22 mouse cellular contexts compared by ENCODE assay signal in the genomic region with DNA sequence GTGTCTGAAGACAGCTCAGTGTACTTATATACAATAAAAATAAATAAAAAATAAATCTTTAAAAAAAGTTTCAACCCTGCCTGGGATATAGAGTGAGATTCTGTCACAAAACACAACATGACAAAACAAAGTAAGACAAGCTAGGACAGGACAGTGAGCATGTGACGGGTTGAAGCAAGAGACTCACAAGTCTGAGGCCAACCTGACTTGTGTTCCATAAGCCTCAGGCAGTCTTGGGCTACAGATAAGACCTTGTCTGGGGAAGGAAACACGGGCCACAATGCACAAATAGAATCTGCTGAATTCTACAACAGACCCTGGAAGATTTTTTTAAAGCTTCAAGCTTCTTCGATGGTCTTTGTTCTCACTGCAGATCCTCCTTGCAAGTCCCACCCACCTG. TPM values are rescaled to one million over a fixed set of nuclear protein-coding genes. Genes with fewer than 3 reads are reported as not detected.
DNase-seq lines count a peak whose midpoint lies in the region; ATAC-seq and TF ChIP-seq lines count a peak whose summit lies in the region.
"Had no signal": no experiment of that assay in that cellular context is flagged by ENCODE, and none has a peak within 500 bp of the region (broad histone marks: within the 10 kb centered on the region; RNA-seq: fewer than 3 reads in every experiment).

No protein-coding gene starts in this region.

- no peak for TF ChIP-seq EP300 in stomach, postnatal 0 days (optimal IDR thresholded peaks at IDR 0.05)

- H3K9me3 ChIP-seq in embryonic facial prominence, embryonic 14.5 days (ENCODE audit: control insufficient read depth, low read length): no peaks in the 10 kb centered on the region
- H3K9me3 ChIP-seq in embryonic facial prominence, embryonic 10.5 days: no peaks in the 10 kb centered on the region
- H3K9me3 ChIP-seq in stomach, embryonic 16.5 days (replicated peaks; ENCODE audit: control insufficient read depth, low read length): no peaks in the 10 kb centered on the region
- no peaks in the 10 kb centered on the region for H3K9me3 ChIP-seq in stomach, postnatal 0 days (ENCODE audit: control insufficient read depth, low read length)
- H3K9me3 ChIP-seq in midbrain, postnatal 0 days (ENCODE audit: low read length): no peaks in the 10 kb centered on the region
- H3K9me3 ChIP-seq: G1E had no signal

- H3K36me3 ChIP-seq in embryonic facial prominence, embryonic 14.5 days (ENCODE audit: control insufficient read depth, insufficient read depth, low read length): peaks cover 76% of the 10 kb centered on the region
- H3K36me3 ChIP-seq in embryonic facial prominence, embryonic 10.5 days (replicated peaks): peaks cover 91% of the 10 kb centered on the region
- H3K36me3 ChIP-seq in stomach, embryonic 16.5 days (ENCODE audit: control insufficient read depth, insufficient read depth, low read length): peaks cover 37% of the 10 kb centered on the region
- H3K36me3 ChIP-seq in stomach, postnatal 0 days (ENCODE audit: control insufficient read depth, insufficient read depth, low read length): peaks cover 19% of the 10 kb centered on the region
- peaks cover 48% of the 10 kb centered on the region for H3K36me3 ChIP-seq in midbrain, postnatal 0 days (ENCODE audit: insufficient read depth, low read length)

- peak; percentile 20 for DNase-seq in embryonic facial prominence, embryonic 14.5 days (ENCODE audit: low spot score)
- DNase-seq in embryonic facial prominence, embryonic 10.5 days (ENCODE audit: low spot score): no peak
- no peak for DNase-seq in stomach, postnatal 0 days (ENCODE audit: low spot score)
- peak; percentile 59 for DNase-seq in fat pad, adult 2 months (ENCODE audit: extremely low read depth, low read depth, low spot score)
- peak; percentile 67 for DNase-seq in gonadal fat pad, adult 2 months (ENCODE audit: low read depth)
- no peak for DNase-seq in midbrain, postnatal 0 days (ENCODE audit: low spot score)
- DNase-seq in lung, adult 18-20 months: no peak
- DNase-seq: adrenal gland, adult 2 months; adrenal gland, adult 8-10 months; adrenal gland, postnatal 10 days; adrenal gland, postnatal 14 days; adrenal gland, postnatal 25 days; adrenal gland, postnatal 36 days; B cell, adult 2 months; cerebellum, adult 11 months; cerebellum, adult 11-12 months had no signal

- no peak overlapping the region for H3K27ac ChIP-seq in embryonic facial prominence, embryonic 14.5 days (replicated peaks; ENCODE audit: low read depth, low read length)
- H3K27ac ChIP-seq in embryonic facial prominence, embryonic 10.5 days (replicated peaks): no peak overlapping the region
- peak overlapping the region; percentile 14; the same call in 1 of the 2 replicates for H3K27ac ChIP-seq in stomach, embryonic 16.5 days (ENCODE audit: low read length)
- no peak overlapping the region for H3K27ac ChIP-seq in stomach, postnatal 0 days (replicated peaks)
- H3K27ac ChIP-seq in midbrain, postnatal 0 days (ENCODE audit: low read depth, low read length): no peak overlapping the region

- H3K4me2 ChIP-seq in embryonic facial prominence, embryonic 14.5 days (ENCODE audit: low read depth, low read length): no peak overlapping the region
- no peak overlapping the region for H3K4me2 ChIP-seq in stomach, embryonic 16.5 days (ENCODE audit: low read depth, low read length)
- H3K4me2 ChIP-seq in stomach, postnatal 0 days (replicated peaks; ENCODE audit: low read depth): no peak overlapping the region
- no peak overlapping the region for H3K4me2 ChIP-seq in midbrain, postnatal 0 days (ENCODE audit: low read depth, low read length, poor library complexity, severe bottlenecking)

- ATAC-seq in embryonic facial prominence, embryonic 14.5 days (ENCODE audit: low read depth): no peak
- no peak for ATAC-seq in stomach, embryonic 16.5 days (ENCODE audit: insufficient read depth, low FRiP score)
- ATAC-seq in stomach, postnatal 0 days (ENCODE audit: low FRiP score, low TSS enrichment): no peak
- no peak for ATAC-seq in midbrain, postnatal 0 days (ENCODE audit: low FRiP score)
- ATAC-seq: activated CD4-positive, CD25-positive, alpha-beta regulatory T cell, adult 4 months; CD4-positive, CD25-positive, alpha-beta regulatory T cell, adult 4 months; Patski had no signal

- TF ChIP-seq CTCF in stomach, postnatal 0 days (IDR thresholded peaks at IDR 0.05; ENCODE audit: low read depth): no peak
- no peak for TF ChIP-seq CTCF in midbrain, postnatal 0 days (IDR thresholded peaks at IDR 0.05)

- H3K9ac ChIP-seq in embryonic facial prominence, embryonic 14.5 days (ENCODE audit: low read depth, low read length): no peak overlapping the region
- H3K9ac ChIP-seq in stomach, embryonic 16.5 days (ENCODE audit: low read length): no peak overlapping the region
- no peak overlapping the region for H3K9ac ChIP-seq in stomach, postnatal 0 days (ENCODE audit: low read length)
- H3K9ac ChIP-seq in midbrain, postnatal 0 days (replicated peaks; ENCODE audit: low read length, poor library complexity, severe bottlenecking): no peak overlapping the region

- WGBS in embryonic facial prominence, embryonic 14.5 days: 81% methylated on average over 3 of the region's 3 CpGs
- WGBS in embryonic facial prominence, embryonic 10.5 days: 82% methylated on average over 3 of the region's 3 CpGs
- 77% methylated on average over 3 of the region's 3 CpGs for WGBS in stomach, embryonic 16.5 days
- WGBS in stomach, postnatal 0 days: 66% methylated on average over 3 of the region's 3 CpGs
- WGBS in midbrain, postnatal 0 days: 84% methylated on average over 3 of the region's 3 CpGs

- H3K27me3 ChIP-seq in embryonic facial prominence, embryonic 14.5 days (replicated peaks; ENCODE audit: control insufficient read depth, insufficient read depth, low read length): no peaks in the 10 kb centered on the region
- H3K27me3 ChIP-seq in embryonic facial prominence, embryonic 10.5 days (replicated peaks; ENCODE audit: low read depth, poor library complexity, severe bottlenecking): no peaks in the 10 kb centered on the region
- H3K27me3 ChIP-seq in stomach, embryonic 16.5 days (ENCODE audit: control insufficient read depth, insufficient read depth, low read length): no peaks in the 10 kb centered on the region
- H3K27me3 ChIP-seq in stomach, postnatal 0 days (ENCODE audit: control insufficient read depth, insufficient read depth, low read length): no peaks in the 10 kb centered on the region
- H3K27me3 ChIP-seq in midbrain, postnatal 0 days (ENCODE audit: insufficient read depth, low read length): no peaks in the 10 kb centered on the region
- H3K27me3 ChIP-seq: CH12.LX, Patski had no signal

- no peak overlapping the region for H3K4me3 ChIP-seq in embryonic facial prominence, embryonic 14.5 days (ENCODE audit: low read depth, low read length)
- no peak overlapping the region for H3K4me3 ChIP-seq in embryonic facial prominence, embryonic 10.5 days
- H3K4me3 ChIP-seq in stomach, embryonic 16.5 days (replicated peaks; ENCODE audit: low read length): no peak overlapping the region
- H3K4me3 ChIP-seq in stomach, postnatal 0 days (ENCODE audit: low read depth, low read length): no peak overlapping the region
- no peak overlapping the region for H3K4me3 ChIP-seq in midbrain, postnatal 0 days (ENCODE audit: low read depth, low read length)

- peaks cover 7% of the 10 kb centered on the region for H3K4me1 ChIP-seq in embryonic facial prominence, embryonic 14.5 days (ENCODE audit: control insufficient read depth, insufficient read depth, low read length)
- peaks cover 18% of the 10 kb centered on the region for H3K4me1 ChIP-seq in embryonic facial prominence, embryonic 10.5 days
- H3K4me1 ChIP-seq in stomach, embryonic 16.5 days (ENCODE audit: control insufficient read depth, insufficient read depth, low read length): peaks cover 18% of the 10 kb centered on the region
- H3K4me1 ChIP-seq in stomach, postnatal 0 days (replicated peaks; ENCODE audit: control insufficient read depth, insufficient read depth): peaks cover 5% of the 10 kb centered on the region
- peaks cover 7% of the 10 kb centered on the region for H3K4me1 ChIP-seq in midbrain, postnatal 0 days (ENCODE audit: insufficient read depth, low read length)

RNA-seq across cellular contexts. Expression of a gene that starts 6.8 kb away (rescaled TPM):
- polyA plus RNA-seq in embryonic facial prominence, embryonic 14.5 days (2014; fragmentation: Nextera tagmentation; extraction: Ambion mirVana): 22.2 and 23.0 TPM in 2 replicates
- 22.2 and 23.5 TPM in 2 replicates for polyA plus RNA-seq in embryonic facial prominence, embryonic 10.5 days (2016; fragmentation: Nextera tagmentation; extraction: Ambion mirVana)
- polyA plus RNA-seq in stomach, embryonic 16.5 days (2015; fragmentation: Nextera tagmentation; extraction: Ambion mirVana): 18.6 and 20.3 TPM in 2 replicates
- 10.4 and 10.8 TPM in 2 replicates for polyA plus RNA-seq in stomach, postnatal 0 days (2015; fragmentation: Nextera tagmentation; extraction: Ambion mirVana)
- 12.9 and 21.2 TPM in 2 replicates for polyA plus RNA-seq in gonadal fat pad, adult 2 months (2012; rRNA removed)
- total RNA-seq in midbrain, postnatal 0 days (2014; rRNA removed): 42.2 and 51.4 TPM in 2 replicates
- 9.7 and 11.7 TPM in 2 replicates for polyA plus RNA-seq in midbrain, postnatal 0 days (2015; fragmentation: Nextera tagmentation; extraction: Ambion mirVana)

RNA-seq across cellular contexts. Expression of a gene that starts 24.3 kb away (rescaled TPM):
- polyA plus RNA-seq in embryonic facial prominence, embryonic 14.5 days (2014; fragmentation: Nextera tagmentation; extraction: Ambion mirVana): 14.9 and 16.5 TPM in 2 replicates
- polyA plus RNA-seq in embryonic facial prominence, embryonic 10.5 days (2016; fragmentation: Nextera tagmentation; extraction: Ambion mirVana): 38.5 and 39.3 TPM in 2 replicates
- polyA plus RNA-seq in stomach, embryonic 16.5 days (2015; fragmentation: Nextera tagmentation; extraction: Ambion mirVana): 14.1 and 15.3 TPM in 2 replicates
- 3.7 and 3.9 TPM in 2 replicates for polyA plus RNA-seq in stomach, postnatal 0 days (2015; fragmentation: Nextera tagmentation; extraction: Ambion mirVana)
- 5.2 and 6.3 TPM in 2 replicates for polyA plus RNA-seq in gonadal fat pad, adult 2 months (2012; rRNA removed)
- total RNA-seq in midbrain, postnatal 0 days (2014; rRNA removed): 19.2 and 20.7 TPM in 2 replicates
- 4.3 and 4.5 TPM in 2 replicates for polyA plus RNA-seq in midbrain, postnatal 0 days (2015; fragmentation: Nextera tagmentation; extraction: Ambion mirVana)

Comparison
In these comparisons a context has a peak if more than half of its experiments do, and no peak if none do; other contexts are left out.
1. DNase-seq: peak in embryonic facial prominence, embryonic 14.5 days (single experiment), fat pad, adult 2 months (single experiment) and gonadal fat pad, adult 2 months (single experiment); none in embryonic facial prominence, embryonic 10.5 days (single experiment), stomach, postnatal 0 days (single experiment), midbrain, postnatal 0 days (single experiment) and lung, adult 18-20 months (0 of 2).